Mouse (Mus musculus) bone marrow macrophage, adult 2 months (primary cell): ENCODE measurements around the gene Slc41a3.

Source experiments
- CTCF ChIP-seq: IDR thresholded peaks from 2 replicates; pipeline ENCODE4 v1.5.1; 2012; ENCODE audit warnings: low read depth, mild to moderate bottlenecking, low read length, moderate library complexity
- POLR2A ChIP-seq: IDR thresholded peaks from 2 replicates; pipeline ENCODE4 v1.6.1; 2012; ENCODE audit warnings: mild to moderate bottlenecking, low read depth, low read length, borderline replicate concordance

GRCm38 (mm10) chr6:90605298-90605665 is 757 bp downstream of the Slc41a3 start:
- TF ChIP-seq CTCF (no peak), POLR2A (no peak)
